Mouse (Mus musculus) c-Kit-positive CD71-negative TER-119-negative erythroid progenitor cells, embryonic 14.5 days (primary cell): ENCODE measurements around the gene Ifitm5.
"Not testable (repeated sequence)": the region's sequence is repeated elsewhere in the genome, so short reads cannot be mapped to it uniquely, and the experiment has no call there.

Source experiments
- DNase-seq: peaks from one replicate; pipeline ENCODE4 v3.0.0-alpha.2; 2013; ENCODE audit warnings: low read depth

The Ifitm5 gene

DNA sequence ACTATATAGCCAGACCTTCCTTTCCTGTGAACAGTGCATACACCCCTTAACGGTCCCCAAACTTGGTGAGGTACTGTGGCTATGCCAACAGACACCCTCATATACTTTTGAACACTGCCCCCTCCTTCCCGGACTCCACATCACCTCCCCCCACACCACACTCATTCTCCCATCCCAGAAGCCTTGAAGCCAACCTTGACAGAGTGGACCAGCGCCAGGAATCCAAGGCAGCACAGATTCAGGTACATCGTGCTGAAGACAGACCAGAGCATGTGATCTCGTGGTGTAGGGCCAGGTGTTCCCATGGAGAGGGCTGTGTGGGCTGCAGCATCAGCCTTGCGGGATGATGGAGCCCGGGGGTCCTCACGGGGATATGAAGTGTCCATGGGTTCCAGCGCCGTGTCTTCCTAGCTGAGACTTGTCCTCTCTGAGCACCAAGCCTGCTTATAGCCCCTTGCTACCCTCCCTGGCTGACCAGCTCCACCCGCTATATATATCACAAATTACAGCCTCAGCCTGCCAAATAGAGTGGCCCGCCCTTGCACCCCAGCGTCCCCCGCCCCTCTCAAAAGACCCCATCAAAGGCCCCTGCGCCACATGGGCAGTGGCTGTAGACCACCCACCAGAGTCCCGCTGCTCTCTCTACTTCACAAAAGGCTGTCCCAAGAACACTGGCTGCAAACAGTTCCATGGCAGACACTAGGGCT lies at the start of gene Ifitm5:
Ifitm5 (minus strand) TSS at position 468 of the 707 bp plus-strand sequence.
- no peak for DNase-seq

DNA sequence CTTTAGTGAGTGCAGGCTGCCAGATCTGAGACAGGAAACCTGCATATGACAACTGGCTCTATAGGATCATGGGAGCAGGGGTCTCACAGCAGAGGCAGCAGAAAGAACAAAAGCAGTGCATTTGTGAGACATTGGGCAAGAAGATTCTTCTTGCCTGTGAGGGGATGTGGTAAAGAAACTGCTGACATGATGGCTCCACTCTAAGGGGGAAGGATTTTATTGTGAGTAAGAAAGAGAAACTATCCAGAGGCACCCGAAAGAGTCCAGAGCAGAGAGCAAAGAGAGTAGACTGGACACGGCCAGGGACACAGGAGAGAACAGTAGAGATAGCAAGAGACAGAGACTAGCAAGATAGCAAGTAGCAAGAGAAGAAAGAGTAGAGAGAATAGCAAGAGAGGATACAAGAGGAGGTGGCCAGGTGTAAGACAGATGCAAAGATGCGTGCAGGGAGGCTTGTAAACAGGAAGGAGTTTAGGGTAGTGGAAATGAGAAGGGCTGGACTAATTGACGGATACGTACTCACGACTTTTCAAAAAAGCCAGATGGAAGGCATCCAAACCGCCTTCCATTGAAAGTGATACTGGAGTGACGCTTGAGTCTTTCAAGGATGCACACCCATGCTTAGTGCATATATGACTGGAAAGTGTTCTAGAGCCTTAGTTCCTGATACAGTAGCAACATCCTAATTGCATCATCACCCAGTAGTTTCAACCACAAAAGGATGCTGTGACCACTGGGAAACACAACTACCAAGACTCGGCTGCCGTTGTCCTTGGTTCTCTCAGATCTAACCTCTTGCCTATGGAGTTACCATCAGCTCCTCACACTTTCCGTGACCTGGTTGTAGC lies 49.0 kb upstream of the Ifitm5 start:
- no peak for DNase-seq

DNA sequence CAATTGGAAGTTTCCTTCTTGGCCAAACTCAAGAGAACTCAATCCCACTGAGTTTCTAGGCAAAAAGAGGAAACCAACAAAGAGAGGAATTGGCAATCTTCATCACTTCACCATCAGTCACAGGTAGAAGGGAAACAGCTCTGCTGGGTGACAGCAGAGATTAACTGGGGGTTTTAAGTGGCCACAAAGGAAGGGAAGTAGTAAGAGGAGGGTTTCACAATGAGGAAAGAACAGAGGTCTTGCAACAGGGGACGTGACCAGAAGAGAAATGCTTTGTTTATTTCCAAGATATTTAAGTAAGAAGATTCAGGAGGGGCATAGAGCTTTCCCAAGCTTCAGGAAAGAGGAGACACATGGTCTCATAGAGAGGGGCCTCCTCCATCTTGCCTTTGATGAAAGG lies 47.7 kb upstream of the Ifitm5 start:
- DNase-seq: no peak

DNA sequence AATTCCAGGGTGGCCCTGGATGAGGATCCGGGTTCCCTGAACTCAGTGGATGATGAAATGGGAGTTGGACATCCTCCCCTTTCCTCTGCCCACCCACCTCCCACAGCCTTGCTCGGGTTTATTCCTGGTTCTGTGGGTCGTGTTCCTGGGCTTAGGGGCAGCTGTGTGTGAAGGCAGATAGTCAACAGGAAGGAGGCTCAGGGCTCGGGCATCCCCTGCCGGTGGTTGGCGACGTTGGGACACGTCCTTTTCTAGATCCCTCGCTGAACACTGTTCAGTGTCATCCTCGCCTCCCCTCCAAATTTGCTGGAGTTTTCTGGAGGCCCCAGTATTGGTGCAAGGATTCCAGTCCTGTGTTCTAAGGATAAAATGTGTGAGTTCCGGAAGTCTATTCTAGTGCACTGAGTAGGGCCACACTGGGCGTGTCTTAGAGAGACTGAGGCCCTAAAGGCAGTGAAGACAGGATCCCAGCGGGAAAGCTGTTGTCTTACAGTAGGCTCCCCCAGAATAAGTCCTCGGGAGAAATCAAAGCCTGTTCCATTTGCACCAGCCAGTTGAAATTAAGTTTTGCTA lies 41.1 kb upstream of the Ifitm5 start:
- no peak for DNase-seq

DNA sequence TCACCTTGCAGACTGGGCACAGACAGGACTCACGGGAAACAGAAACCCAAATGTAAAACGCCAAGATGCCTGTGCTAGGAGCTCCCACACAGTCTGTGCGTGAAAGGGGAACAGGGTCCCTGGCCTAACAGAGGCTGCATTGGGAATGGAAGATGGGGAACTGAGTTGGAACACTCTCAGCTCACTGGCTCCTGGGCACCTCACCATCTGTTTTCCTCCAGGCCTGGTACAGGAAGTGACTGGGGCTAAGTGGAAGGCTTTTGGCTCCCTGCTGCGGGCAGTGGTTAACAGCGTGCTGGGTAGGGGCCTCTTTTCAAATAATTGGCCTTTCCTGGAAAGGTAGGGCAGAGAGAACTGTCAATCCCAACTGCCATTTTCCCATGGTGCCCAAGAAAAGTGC lies 40.5 kb upstream of the Ifitm5 start:
- DNase-seq: no peak

DNA sequence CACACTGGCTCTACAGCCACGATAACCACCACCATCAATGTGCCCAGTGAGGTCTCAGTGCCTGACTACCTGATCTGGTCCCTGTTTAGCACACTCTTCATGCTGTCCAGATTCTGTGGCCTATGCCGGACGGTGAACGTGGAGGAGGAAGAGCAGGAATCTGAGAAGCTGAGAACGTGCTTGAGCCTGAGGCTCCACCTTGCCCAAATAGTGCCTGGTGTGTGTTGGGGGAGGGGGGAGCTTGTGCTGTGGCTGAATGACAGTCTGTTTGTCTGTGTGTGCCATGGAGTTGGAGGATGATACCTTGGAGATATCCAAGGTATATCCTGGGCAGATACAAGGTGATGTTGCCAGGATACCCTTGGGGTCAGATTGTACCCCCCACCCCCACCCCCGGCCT lies 40.1 kb upstream of the Ifitm5 start:
- no peak for DNase-seq

DNA sequence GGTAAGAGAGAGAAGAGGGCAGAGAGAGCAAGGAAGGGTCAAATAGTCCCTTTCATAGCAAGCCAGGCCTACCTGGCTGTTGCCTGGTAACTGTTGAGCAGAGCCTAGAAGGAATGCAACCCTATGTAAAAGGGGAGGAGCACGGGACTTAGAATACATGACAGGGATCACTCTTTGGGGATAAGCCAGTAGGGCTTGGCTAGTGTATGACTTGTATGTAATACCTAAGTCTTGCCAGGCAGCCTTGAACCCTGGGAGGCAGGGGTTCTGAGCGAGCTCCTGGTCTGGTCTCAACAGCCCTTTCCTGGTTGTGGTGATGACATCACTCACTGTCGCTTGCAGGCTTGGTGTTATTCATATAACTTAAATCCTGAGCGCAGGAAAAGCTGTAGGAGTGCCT lies 38.9 kb upstream of the Ifitm5 start:
- DNase-seq: no peak

DNA sequence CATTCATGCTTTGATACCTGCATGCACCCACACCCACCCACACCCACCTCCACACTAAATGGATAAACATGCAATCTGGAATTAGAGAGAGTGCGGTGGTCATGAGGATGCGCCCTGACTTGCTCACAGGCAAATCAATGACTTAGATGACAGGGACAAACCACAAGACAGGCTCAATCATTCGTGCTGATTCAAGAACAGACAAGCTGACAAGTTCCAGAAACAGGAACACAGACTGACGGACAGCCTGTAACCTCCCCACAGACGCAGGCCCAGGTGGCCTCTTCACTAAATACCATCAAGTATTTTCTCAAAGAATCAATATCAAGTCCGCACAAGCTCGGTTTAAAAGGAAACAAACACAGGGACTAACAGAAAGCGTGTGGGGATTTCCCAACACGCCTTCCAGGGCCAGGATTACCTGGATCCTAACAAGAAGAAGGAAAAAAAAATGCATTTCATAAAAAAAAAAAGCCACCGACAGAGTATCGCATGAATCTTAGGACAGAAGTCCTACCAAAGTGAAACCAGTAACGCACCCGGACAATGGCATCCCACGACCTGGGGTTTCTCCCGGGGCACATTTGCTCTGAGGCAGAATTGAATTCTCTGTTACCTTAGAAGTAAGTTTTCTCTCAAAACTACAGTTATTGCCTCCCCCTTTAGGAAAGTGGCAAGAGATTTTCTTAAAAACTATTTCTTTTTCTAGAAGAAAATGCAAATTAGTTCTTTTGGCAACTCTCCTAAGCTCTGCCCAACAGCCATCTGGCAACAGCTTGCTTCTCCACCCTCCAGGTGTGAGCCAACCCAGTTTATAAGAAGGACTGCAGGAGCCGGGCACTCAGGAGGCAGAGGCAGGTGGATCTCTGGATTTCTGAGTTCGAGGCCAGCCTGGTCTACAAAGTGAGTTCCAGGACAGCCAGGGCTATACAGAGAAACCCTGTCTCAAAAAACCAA lies 37.4 kb upstream of the Ifitm5 start:
- DNase-seq: no peak

DNA sequence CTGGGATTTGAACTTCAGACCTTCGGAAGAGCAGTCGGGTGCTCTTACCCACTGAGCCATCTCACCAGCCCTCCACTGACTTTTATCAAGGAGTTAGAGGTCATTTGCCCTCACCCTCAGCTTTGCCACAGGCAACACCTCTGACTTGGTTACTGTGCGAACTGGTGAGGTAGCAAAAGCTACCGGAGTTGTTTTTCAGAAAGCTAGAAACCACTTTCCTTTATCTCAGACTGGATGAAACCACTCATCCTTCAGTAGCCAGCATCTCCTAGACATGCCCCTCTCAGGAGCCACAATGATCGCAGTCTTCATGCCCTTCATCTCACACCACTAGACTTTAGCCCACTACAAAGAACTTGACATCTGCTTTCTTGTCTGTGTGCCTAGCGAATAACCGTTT lies 32.9 kb upstream of the Ifitm5 start:
- DNase-seq: no peak

DNA sequence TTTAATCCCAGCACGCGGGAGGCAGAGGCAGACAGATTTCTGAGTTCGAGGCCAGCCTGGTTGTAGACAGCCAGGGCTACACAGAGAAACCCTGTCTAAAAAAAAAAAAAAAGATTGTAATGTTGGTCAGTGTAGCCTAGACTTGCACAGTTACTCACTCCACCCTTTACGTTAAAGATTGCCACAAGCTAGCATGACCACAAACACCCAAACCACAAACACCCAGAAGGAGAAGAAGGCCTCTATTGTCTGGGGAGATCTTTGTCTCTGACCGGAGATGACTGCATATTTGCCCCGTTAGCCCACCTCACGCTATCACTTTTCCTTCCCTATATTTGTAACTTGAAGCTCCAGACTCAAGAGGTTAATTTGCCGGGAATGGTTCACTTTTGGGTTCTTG lies 31.6 kb upstream of the Ifitm5 start:
- no peak for DNase-seq

DNA sequence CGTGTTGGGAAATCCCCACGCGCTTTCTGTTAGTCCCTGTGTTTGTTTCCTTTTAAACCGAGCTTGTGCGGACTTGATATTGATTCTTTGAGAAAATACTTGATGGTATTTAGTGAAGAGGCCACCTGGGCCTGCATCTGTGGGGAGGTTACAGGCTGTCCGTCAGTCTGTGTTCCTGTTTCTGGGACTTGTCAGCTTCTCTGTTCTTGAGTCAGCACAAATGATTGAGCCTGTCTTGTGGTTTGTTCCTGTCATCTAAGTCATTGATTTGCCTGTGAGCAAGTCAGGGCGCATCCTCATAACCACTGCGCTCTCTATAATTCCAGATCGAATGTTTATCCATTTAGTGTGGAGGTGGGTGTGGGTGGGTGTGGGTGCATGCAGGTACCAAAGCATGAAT lies 26.6 kb upstream of the Ifitm5 start:
- DNase-seq: not testable (repeated sequence)

DNA sequence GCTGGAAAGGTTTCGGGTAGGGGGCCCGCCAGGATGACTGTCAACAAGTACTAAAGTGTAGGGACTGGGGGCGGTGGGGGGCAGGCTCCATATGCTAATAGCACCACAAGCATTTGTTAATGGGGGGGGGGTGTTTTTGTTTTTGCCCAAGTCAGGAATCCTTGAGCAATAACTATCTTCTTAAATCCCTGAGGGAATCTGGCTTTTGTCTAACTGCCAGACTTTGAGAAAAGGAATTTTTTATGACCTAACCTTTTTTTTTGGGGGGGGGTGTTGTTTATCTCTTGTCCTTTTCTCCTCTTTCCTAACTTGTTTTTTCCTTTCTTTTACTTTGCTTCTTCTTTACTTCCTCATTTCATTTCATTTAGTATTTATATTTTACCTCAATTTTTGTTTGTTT lies 25.4 kb upstream of the Ifitm5 start:
- DNase-seq: no peak

DNA sequence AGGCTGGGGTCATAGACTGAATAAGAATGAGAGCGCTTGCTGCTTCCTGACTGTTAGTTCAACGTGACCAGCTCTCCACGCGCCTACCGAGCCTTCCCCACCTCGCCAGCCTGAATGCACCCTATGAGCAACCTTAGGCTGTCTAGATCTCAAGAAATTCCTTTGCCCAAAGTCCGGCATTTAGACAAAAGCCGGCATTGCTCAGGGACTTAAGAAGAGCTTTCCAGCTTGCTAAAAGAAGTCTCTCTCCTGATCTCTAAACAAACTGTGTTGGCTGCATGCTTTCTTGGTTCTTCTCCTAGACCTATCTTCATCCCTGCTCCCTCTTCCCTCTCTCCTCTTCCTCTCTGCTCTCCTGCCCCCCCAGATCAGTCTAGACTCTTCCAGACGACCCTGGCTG lies 24.8 kb upstream of the Ifitm5 start:
- DNase-seq: no peak

DNA sequence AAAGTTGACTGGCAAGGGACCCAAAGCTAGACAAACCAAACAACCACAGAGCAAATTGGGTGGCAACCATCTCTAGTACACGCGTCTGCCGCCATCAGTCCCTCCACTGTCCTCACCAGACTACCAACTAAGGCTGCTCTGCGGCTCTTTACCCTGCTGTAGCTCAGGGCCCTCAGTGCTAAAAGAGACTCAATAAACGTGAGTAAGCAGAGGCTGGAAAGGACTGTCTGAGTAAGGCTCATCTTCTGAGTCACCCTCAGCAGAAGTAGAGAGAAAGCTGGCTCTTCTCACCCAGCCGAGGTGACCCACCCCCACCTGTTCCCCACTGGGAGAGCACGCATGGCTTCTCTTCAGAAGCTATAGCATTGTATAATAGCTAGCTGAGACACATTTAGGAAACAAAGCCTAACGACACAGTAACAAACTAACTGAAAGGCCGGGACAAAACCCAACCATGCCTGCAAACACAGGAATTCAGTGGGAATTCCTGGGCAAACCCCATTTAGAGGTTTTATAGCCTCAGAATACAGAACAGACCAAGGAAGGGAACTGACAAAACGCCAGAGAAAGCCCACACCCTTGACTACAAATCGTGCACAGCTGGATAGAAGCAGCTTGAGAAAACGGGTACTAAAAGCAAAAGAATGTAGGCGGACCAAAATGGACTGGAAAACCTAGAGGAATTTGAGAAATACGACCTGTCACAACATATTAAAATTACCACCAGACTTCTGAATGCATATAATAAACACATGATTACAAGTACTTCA lies 23.5 kb upstream of the Ifitm5 start:
- no peak for DNase-seq

DNA sequence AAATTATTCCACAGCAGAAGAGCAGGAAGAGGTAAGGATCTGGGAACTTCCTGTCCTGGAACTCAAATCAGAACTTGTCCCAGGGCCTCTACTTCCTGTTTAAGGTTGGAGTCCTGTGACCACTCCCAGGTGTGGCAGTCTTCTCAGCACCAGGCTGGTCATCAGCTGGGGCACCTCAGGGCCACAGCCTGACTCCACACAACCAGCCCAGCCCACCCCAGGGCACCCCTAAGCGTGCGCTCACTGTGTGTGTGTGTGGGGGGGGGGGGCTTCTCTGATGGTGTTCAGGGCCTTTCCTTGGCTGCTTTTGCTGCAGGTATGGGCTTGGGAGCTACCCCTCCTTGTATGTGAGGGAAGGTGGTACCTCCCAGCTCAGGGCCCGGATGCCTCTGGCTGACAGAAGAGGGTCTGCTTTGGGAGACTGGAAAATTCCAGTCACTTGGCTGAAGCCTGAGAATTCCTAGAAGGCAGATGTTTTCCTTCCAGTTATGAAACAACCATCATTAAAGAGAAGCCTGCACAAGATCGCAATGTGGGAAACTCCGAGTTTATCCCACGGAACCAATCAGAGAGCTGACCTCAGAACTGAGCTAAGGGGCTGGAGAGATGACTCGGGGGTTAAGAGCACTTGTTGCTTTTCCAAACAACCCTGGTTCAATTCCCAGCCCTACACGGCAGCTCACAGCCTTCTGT lies 21.5 kb upstream of the Ifitm5 start:
- no peak for DNase-seq

DNA sequence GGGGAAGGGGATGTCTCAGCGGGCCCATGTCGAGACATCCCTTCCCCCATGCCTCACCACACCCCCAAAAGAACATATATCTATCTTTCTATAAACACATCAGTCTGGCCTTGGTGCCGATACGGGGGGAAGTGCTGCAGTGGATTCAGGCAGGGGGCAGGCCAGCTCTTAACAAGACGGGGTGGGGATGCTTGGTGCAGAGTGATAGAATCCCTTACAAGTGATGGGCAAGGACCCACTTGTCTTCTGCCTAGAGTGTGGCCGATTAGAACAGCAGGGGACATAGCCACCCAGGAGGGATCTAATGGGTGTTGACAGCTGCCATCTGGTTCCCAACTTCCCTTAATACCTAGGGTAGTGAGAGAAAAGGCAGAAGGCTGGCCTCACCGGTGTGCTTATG lies 20.8 kb upstream of the Ifitm5 start:
- DNase-seq: no peak

DNA sequence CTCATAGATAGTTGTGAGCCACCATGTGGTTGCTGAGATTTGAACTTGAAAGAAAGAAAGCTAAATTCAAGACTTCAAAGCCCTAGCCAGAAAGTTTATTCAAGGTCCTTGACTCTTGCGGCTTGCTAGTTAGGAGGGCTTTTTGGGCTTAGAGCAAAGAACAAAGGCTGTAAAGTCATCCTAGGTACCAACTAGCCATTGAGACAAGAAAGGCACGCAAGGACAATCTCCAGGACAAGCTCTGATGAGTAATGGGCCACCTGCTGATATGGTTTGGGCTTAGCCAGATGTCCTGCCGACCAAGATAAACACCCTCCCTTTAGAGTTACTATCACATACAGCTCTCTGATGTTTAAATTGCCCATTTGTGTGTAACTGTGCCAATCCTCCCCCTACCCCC lies 18.6 kb upstream of the Ifitm5 start:
- not testable (repeated sequence) for DNase-seq

DNA sequence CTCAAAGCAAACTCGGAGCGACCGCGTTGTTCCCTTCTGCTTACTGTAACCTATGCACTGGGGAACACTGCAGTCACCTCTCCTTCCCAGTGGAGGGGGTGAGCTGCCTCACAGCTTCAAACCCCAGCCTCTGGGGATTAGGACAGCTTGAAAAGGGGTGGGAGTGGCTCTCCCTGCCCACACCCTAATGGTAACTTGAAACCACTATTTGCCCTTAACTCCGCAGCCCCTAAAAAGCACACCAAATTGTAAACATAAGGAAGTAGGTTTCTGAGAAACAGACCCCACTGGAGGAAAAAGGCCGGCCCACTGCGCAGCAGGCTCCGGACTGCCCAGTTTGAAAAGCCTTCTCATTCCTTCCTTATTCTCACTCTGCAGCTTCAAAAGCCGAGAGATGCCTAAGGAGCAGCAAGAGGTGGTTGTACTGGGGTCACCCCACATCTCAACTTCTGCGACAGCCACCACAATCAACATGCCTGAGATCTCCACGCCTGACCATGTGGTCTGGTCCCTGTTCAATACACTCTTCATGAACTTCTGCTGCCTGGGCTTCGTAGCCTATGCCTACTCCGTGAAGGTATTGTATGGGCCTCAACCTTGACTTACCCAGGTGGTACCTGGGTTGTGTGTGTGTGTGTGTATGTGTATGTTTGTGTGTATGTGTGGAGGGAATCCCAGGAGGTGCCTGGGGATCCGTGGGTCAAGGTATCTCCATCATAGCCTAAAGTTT lies 17.9 kb upstream of the Ifitm5 start:
- no peak for DNase-seq

DNA sequence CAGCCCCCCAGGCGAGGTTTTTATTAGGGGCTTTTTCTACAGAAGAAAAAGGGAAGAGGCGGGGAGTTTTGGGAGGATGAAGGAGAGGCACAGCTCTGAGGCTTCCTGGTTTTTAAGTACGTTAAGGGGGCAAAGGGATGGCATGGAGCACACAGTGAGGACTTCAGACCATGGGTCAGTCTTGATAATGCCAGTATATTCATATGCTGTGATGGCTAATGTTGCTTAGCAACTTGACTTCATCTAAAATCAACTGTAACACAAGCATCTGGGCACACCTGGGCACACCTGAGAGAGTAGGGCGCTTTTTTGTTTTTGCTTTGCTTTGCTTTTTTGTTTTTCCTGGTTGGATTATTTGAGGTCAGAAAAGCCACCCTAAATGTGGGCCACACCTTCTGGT lies 16.8 kb upstream of the Ifitm5 start, which contains the start of gene Ifitm1:
Ifitm1 (plus strand) TSS at position 301 of the 400 bp plus-strand sequence.
- no peak for DNase-seq

DNA sequence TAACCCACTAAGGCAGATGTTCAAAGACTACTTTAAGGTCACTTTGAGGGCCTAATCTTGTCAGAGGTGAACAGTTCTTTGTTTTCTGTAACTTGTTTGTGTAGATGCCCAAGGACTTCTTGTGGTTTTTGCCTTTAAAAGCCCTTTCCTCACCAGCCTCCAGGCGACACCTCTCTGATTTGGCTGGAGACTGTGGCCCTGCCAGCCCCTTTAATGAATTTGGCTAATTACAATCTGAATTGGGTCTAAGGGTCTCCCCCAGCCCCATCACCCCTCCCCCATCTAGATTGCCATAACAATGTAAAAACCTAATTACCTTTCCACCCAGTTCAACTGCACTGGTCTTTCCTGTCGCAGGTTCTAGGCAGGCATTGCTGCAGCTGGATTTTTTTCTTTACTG lies 12.6 kb upstream of the Ifitm5 start:
- DNase-seq: no peak
